In genomic region chr7:99894478-99894877, GRCm38 (mm10) we compare ENCODE assay signal across 22 mouse cellular contexts. TPM values are rescaled to one million over a fixed set of nuclear protein-coding genes. Genes with fewer than 3 reads are reported as not detected.
DNase-seq lines count a peak whose midpoint lies in the region; ATAC-seq and TF ChIP-seq lines count a peak whose summit lies in the region.
"Had no signal": no experiment of that assay in that cellular context is flagged by ENCODE, and none has a peak within 500 bp of the region (broad histone marks: within the 10 kb centered on the region; RNA-seq: fewer than 3 reads in every experiment).

No protein-coding gene starts in this region.

- peak; percentile 56 to 67 for DNase-seq in cerebellum, postnatal 14 days
- DNase-seq in cerebellum, adult 8-10 months, result no peak
- DNase-seq in adrenal gland, postnatal 14 days, result peak; percentile 61
- peak; percentile 30 for DNase-seq in hindbrain, postnatal 0 days (ENCODE audit: low spot score)
- no peak for DNase-seq in ovary, postnatal 14 days (ENCODE audit: low spot score)
- DNase-seq: cerebellum, adult 18-20 months; embryo, embryonic 11 days; gastrocnemius, postnatal 36 days; heart, postnatal 10 days; kidney, adult 8-10 months; kidney, postnatal 4 days; lung, embryonic 14.5 days; lung, postnatal 4 days had no signal

- no peak overlapping the region for H3K9ac ChIP-seq in midbrain, embryonic 15.5 days
- H3K9ac ChIP-seq in midbrain, embryonic 16.5 days (ENCODE audit: low read depth, low read length), result no peak overlapping the region
- no peak overlapping the region for H3K9ac ChIP-seq in hindbrain, postnatal 0 days (replicated peaks; ENCODE audit: low read length)
- H3K9ac ChIP-seq: embryonic facial prominence, embryonic 15.5 days; lung, embryonic 14.5 days had no signal

- H3K36me3 ChIP-seq in midbrain, embryonic 15.5 days (replicated peaks), result no peaks in the 10 kb centered on the region
- no peaks in the 10 kb centered on the region for H3K36me3 ChIP-seq in midbrain, embryonic 16.5 days (ENCODE audit: control insufficient read depth, insufficient read depth, low read length)
- no peaks in the 10 kb centered on the region for H3K36me3 ChIP-seq in hindbrain, postnatal 0 days (ENCODE audit: insufficient read depth, low read length)
- H3K36me3 ChIP-seq: embryonic facial prominence, embryonic 15.5 days; forebrain, embryonic 10.5 days; heart, embryonic 10.5 days had no signal

- H3K4me3 ChIP-seq in midbrain, embryonic 15.5 days, result no peak overlapping the region
- no peak overlapping the region for H3K4me3 ChIP-seq in midbrain, embryonic 16.5 days (ENCODE audit: low read depth, low read length)
- H3K4me3 ChIP-seq in hindbrain, postnatal 0 days (ENCODE audit: low read length), result no peak overlapping the region
- H3K4me3 ChIP-seq: embryonic facial prominence, embryonic 15.5 days; forebrain, embryonic 10.5 days; heart, embryonic 10.5 days; myocyte had no signal

- no peaks in the 10 kb centered on the region for H3K27me3 ChIP-seq in midbrain, embryonic 15.5 days (replicated peaks)
- no peaks in the 10 kb centered on the region for H3K27me3 ChIP-seq in midbrain, embryonic 16.5 days (ENCODE audit: control insufficient read depth, insufficient read depth, low read depth, low read length)
- H3K27me3 ChIP-seq in hindbrain, postnatal 0 days (ENCODE audit: insufficient read depth, low read length), result no peaks in the 10 kb centered on the region
- H3K27me3 ChIP-seq: embryonic facial prominence, embryonic 15.5 days had no signal

- no peaks in the 10 kb centered on the region for H3K9me3 ChIP-seq in midbrain, embryonic 15.5 days
- no peaks in the 10 kb centered on the region for H3K9me3 ChIP-seq in midbrain, embryonic 16.5 days (replicated peaks; ENCODE audit: control insufficient read depth, low read length, poor library complexity, severe bottlenecking)
- H3K9me3 ChIP-seq in hindbrain, postnatal 0 days (ENCODE audit: low read length), result no peaks in the 10 kb centered on the region
- H3K9me3 ChIP-seq: embryonic facial prominence, embryonic 15.5 days; forebrain, embryonic 10.5 days; heart, embryonic 10.5 days had no signal

- ATAC-seq in midbrain, embryonic 15.5 days (replicated peaks), result no peak
- ATAC-seq in midbrain, embryonic 16.5 days, result no peak
- ATAC-seq in hindbrain, postnatal 0 days, result peak; percentile 46; the same call in 1 of the 2 replicates
- ATAC-seq: inflammation-experienced regulatory T-cells, adult 6 months had no signal

- no peak for TF ChIP-seq CTCF in hindbrain, postnatal 0 days (IDR thresholded peaks at IDR 0.05; ENCODE audit: low read depth)

- peak overlapping the region; percentile 42; the same call in 1 of the 2 replicates for H3K27ac ChIP-seq in midbrain, embryonic 15.5 days
- no peak overlapping the region for H3K27ac ChIP-seq in midbrain, embryonic 16.5 days (ENCODE audit: low read length)
- peak overlapping the region; percentile 38 for H3K27ac ChIP-seq in hindbrain, postnatal 0 days
- H3K27ac ChIP-seq: embryonic facial prominence, embryonic 15.5 days; heart, embryonic 10.5 days had no signal

- 74% methylated on average over 6 of the region's 6 CpGs for WGBS in midbrain, embryonic 15.5 days
- WGBS in midbrain, embryonic 16.5 days, result 72% methylated on average over 6 of the region's 6 CpGs
- WGBS in hindbrain, postnatal 0 days, result 51% methylated on average over 6 of the region's 6 CpGs

- H3K4me1 ChIP-seq in midbrain, embryonic 15.5 days, result peaks cover 20% of the 10 kb centered on the region; the same call in 1 of the 2 replicates
- H3K4me1 ChIP-seq in midbrain, embryonic 16.5 days (ENCODE audit: control insufficient read depth, insufficient read depth, low read length), result peaks cover 8% of the 10 kb centered on the region
- H3K4me1 ChIP-seq in hindbrain, postnatal 0 days (ENCODE audit: insufficient read depth, low read length), result peaks cover 1% of the 10 kb centered on the region; the same call in 1 of the 2 replicates
- H3K4me1 ChIP-seq: embryonic facial prominence, embryonic 15.5 days had no signal

- H3K4me2 ChIP-seq in midbrain, embryonic 15.5 days, result no peak overlapping the region
- no peak overlapping the region for H3K4me2 ChIP-seq in midbrain, embryonic 16.5 days (ENCODE audit: low read length)
- no peak overlapping the region for H3K4me2 ChIP-seq in hindbrain, postnatal 0 days (ENCODE audit: low read depth, low read length)
- H3K4me2 ChIP-seq: embryonic facial prominence, embryonic 15.5 days; liver, embryonic 11.5 days; lung, embryonic 14.5 days; midbrain, embryonic 11.5 days had no signal

RNA-seq across cellular contexts. Expression of gene Spcs2, which starts 31.2 kb away (rescaled TPM):
- 262 and 264 TPM in 2 replicates for polyA plus RNA-seq in midbrain, embryonic 15.5 days (2015; fragmentation: Nextera tagmentation; extraction: Ambion mirVana)
- polyA plus RNA-seq in midbrain, embryonic 16.5 days (2015; fragmentation: Nextera tagmentation; extraction: Ambion mirVana), result 286 and 308 TPM in 2 replicates
- total RNA-seq in adrenal gland, postnatal 14 days (2021), result 129 and 145 TPM in 2 replicates
- 94.2 and 111 TPM in 2 replicates for total RNA-seq in hindbrain, postnatal 0 days (2014; rRNA removed)
- polyA plus RNA-seq in hindbrain, postnatal 0 days (2015; fragmentation: Nextera tagmentation; extraction: Ambion mirVana), result 258 and 293 TPM in 2 replicates

RNA-seq across cellular contexts. Expression of gene Xrra1, which starts 35.6 kb away (rescaled TPM):
- polyA plus RNA-seq in midbrain, embryonic 15.5 days (2015; fragmentation: Nextera tagmentation; extraction: Ambion mirVana), result 1.0 and 1.1 TPM in 2 replicates
- polyA plus RNA-seq in midbrain, embryonic 16.5 days (2015; fragmentation: Nextera tagmentation; extraction: Ambion mirVana), result 1.1 and 1.3 TPM in 2 replicates
- total RNA-seq in adrenal gland, postnatal 14 days (2021), result 1.1 and 2.0 TPM in 2 replicates
- 1.7 and 2.6 TPM in 2 replicates for total RNA-seq in hindbrain, postnatal 0 days (2014; rRNA removed)
- 1.0 and 1.3 TPM in 2 replicates for polyA plus RNA-seq in hindbrain, postnatal 0 days (2015; fragmentation: Nextera tagmentation; extraction: Ambion mirVana)
- polyA plus RNA-seq: inflammation-experienced regulatory T-cells, adult 6 months had no signal

Comparison
In these comparisons a context has a peak if more than half of its experiments do, and no peak if none do; other contexts are left out.
1. DNase-seq: peak in cerebellum, postnatal 14 days (2 of 2), adrenal gland, postnatal 14 days (single experiment) and hindbrain, postnatal 0 days (single experiment); none in cerebellum, adult 8-10 months (single experiment) and ovary, postnatal 14 days (single experiment).